Mouse (Mus musculus) kidney, adult 2 months (tissue): Measurements from ENCODE around the gene Actg1. TPM values are rescaled to one million over a fixed set of nuclear protein-coding genes. Genes with fewer than 3 reads are reported as not detected.

Experiments used
- DNase-seq: peaks from one replicate; pipeline ENCODE4 v3.0.0; 2021
- H3K27ac ChIP-seq: fragments of 200-500 bp; 2 replicates; pipeline ENCODE4 v1.5.1; 2012; ENCODE audit warnings: low read depth, low read length, control low read depth, inconsistent platforms; ENCODE audit not compliant: insufficient read depth
- H3K27me3 ChIP-seq: fragments of 200-500 bp; replicated peaks from 2 replicates; pipeline ENCODE4 v1.6.1; 2012; ENCODE audit warnings: mild to moderate bottlenecking, moderate library complexity, low read length, inconsistent platforms; ENCODE audit not compliant: control insufficient read depth, insufficient read depth
- H3K36me3 ChIP-seq: fragments of 200-500 bp; 2 replicates; pipeline ENCODE4 v1.6.1; 2012; ENCODE audit warnings: mild to moderate bottlenecking, moderate library complexity, low read length, inconsistent platforms; ENCODE audit not compliant: control insufficient read depth, insufficient read depth
- H3K4me1 ChIP-seq: fragments of 200-500 bp; 2 replicates; pipeline ENCODE4 v1.6.1; 2011; ENCODE audit warnings: low read length; ENCODE audit not compliant: control insufficient read depth, insufficient read depth
- H3K4me3 ChIP-seq: fragments of 200-500 bp; 2 replicates; pipeline ENCODE4 v1.5.1; 2011; ENCODE audit warnings: mild to moderate bottlenecking, low read depth, low read length, control low read depth; ENCODE audit not compliant: insufficient read depth
- CTCF ChIP-seq: fragments of 200-500 bp; conservative IDR thresholded peaks from 2 replicates; pipeline ENCODE4 v1.5.1; 2011; ENCODE audit warnings: low read depth, mild to moderate bottlenecking, control low read depth, low read length, moderate library complexity, mixed read lengths; ENCODE audit not compliant: insufficient read depth, insufficient read length
- POLR2A ChIP-seq: fragments of 200-500 bp; IDR thresholded peaks from one replicate; pipeline ENCODE4 v1.6.1; 2011; ENCODE audit warnings: low read depth, low read length, control low read depth
- WGBS: fragments of 180-500 bp; shearing (Covaris S2); methylation state at CpG from one replicate; pipeline ENCODE4 v1.1.7; 2018; 5-methylcytosine and 5-hydroxymethylcytosine counted together
- polyA plus RNA-seq: library from polyadenylated mRNA; depleted of rRNA; stranded (reverse); fragments of >200 nt; gene quantifications from 2 replicates; pipeline ENCODE4 v1.2.3, GENCODE M21; 2012; rRNA removed

Actg1 gene
- polyA plus RNA-seq, result 828 and 981 TPM in 2 replicates

GRCm38 (mm10) chr11:120347791-120348683 is at the start of gene Actg1:
TSS of gene Actg1 (minus strand) at chr11:120348542.
- 25% methylated on average over 103 of the region's 103 CpGs for WGBS
- Histone ChIP-seq H3K27ac (peak within 1 kb of the TSS; percentile 99), H3K36me3 (peaks cover 2% of the 10 kb centered on the region; the same call in 1 of the 2 replicates), H3K4me1 (peaks cover 23% of the 10 kb centered on the region), H3K27me3 (no peaks in the 10 kb centered on the region), H3K4me3 (peak within 1 kb of the TSS; percentile 84)
- DNase-seq, result peak; percentile 94
- TF ChIP-seq CTCF, result no peak
- TF ChIP-seq POLR2A, result peak; percentile 83

- no peak for DNase-seq
- 39% methylated on average over 2 of the region's 2 CpGs for WGBS
- no peaks in the 10 kb centered on the region for H3K4me1 ChIP-seq
- peaks cover 8% of the 10 kb centered on the region; the same call in 1 of the 2 replicates for H3K36me3 ChIP-seq
- TF ChIP-seq POLR2A (no peak), CTCF (no peak)
- no peak overlapping the region for H3K4me3 ChIP-seq
- no peaks in the 10 kb centered on the region for H3K27me3 ChIP-seq
- H3K27ac ChIP-seq, result no peak overlapping the region
Measured at GRCm38 (mm10) chr11:120397602-120398001, 49.3 kb upstream of the Actg1 start.

- no peak overlapping the region for H3K27ac ChIP-seq
- no peaks in the 10 kb centered on the region for H3K4me1 ChIP-seq
- no peaks in the 10 kb centered on the region for H3K27me3 ChIP-seq
- H3K4me3 ChIP-seq, result no peak overlapping the region
- DNase-seq, result no peak
- TF ChIP-seq CTCF (no peak), POLR2A (no peak)
- WGBS, result 62% methylated on average over 4 of the region's 4 CpGs
- H3K36me3 ChIP-seq, result peaks cover 6% of the 10 kb centered on the region; the same call in 1 of the 2 replicates
Measured at GRCm38 (mm10) chr11:120395661-120396060, 47.3 kb upstream of the Actg1 start.

- no peaks in the 10 kb centered on the region for H3K27me3 ChIP-seq
- no peak for TF ChIP-seq CTCF
- no peak for TF ChIP-seq POLR2A
- H3K36me3 ChIP-seq, result peaks cover 1% of the 10 kb centered on the region
- H3K27ac ChIP-seq, result no peak overlapping the region
- no peak overlapping the region for H3K4me3 ChIP-seq
- 88% methylated on average over 9 of the region's 9 CpGs for WGBS
- DNase-seq, result no peak
- H3K4me1 ChIP-seq, result no peaks in the 10 kb centered on the region
Measured at GRCm38 (mm10) chr11:120388580-120388979, 40.2 kb upstream of the Actg1 start.

- Histone ChIP-seq H3K4me1 (no peaks in the 10 kb centered on the region), H3K36me3 (peaks cover 1% of the 10 kb centered on the region)
Measured at GRCm38 (mm10) chr11:120387157-120387556, 38.8 kb upstream of the Actg1 start.

GRCm38 (mm10) chr11:120386632-120387031 is 38.3 kb upstream of the Actg1 start:
- no peaks in the 10 kb centered on the region for H3K4me1 ChIP-seq
- no peaks in the 10 kb centered on the region for H3K27me3 ChIP-seq
- TF ChIP-seq POLR2A (no peak), CTCF (no peak)
- H3K4me3 ChIP-seq, result no peak overlapping the region
- peaks cover 1% of the 10 kb centered on the region for H3K36me3 ChIP-seq
- no peak overlapping the region for H3K27ac ChIP-seq
- 91% methylated on average over 6 of the region's 6 CpGs for WGBS
- no peak for DNase-seq

More at GRCm38 (mm10) chr11:120387157-120387556, 38.8 kb upstream of the Actg1 start:
- H3K27ac ChIP-seq, result no peak overlapping the region
- no peaks in the 10 kb centered on the region for H3K27me3 ChIP-seq
- 49% methylated on average over 2 of the region's 2 CpGs for WGBS
- H3K4me3 ChIP-seq, result no peak overlapping the region
- no peak for DNase-seq
- TF ChIP-seq CTCF (no peak), POLR2A (no peak)

GRCm38 (mm10) chr11:120382509-120382908 is 34.2 kb upstream of the Actg1 start:
- H3K27ac ChIP-seq, result no peak overlapping the region
- no peaks in the 10 kb centered on the region for H3K27me3 ChIP-seq
- peaks cover 4% of the 10 kb centered on the region; the same call in 1 of the 2 replicates for H3K4me1 ChIP-seq
- no peaks in the 10 kb centered on the region; the same call in 1 of the 2 replicates for H3K36me3 ChIP-seq
- H3K4me3 ChIP-seq, result no peak overlapping the region
- no peak for TF ChIP-seq POLR2A
- no peak for TF ChIP-seq CTCF
- DNase-seq, result no peak
- WGBS, result 94% methylated on average over 9 of the region's 9 CpGs
